Mouse (Mus musculus) naive thymus-derived CD4-positive, alpha-beta T cell, adult 2 months (primary cell): ENCODE measurements around the gene Smyd1.
A peak's percentile ranks its signal among the peaks of the same experiment; 100 is the strongest.

Experiments
- DNase-seq: peaks from one replicate; pipeline ENCODE4 v3.0.0-alpha.2; 2011; ENCODE audit warnings: low read depth

The Smyd1 gene

DNA sequence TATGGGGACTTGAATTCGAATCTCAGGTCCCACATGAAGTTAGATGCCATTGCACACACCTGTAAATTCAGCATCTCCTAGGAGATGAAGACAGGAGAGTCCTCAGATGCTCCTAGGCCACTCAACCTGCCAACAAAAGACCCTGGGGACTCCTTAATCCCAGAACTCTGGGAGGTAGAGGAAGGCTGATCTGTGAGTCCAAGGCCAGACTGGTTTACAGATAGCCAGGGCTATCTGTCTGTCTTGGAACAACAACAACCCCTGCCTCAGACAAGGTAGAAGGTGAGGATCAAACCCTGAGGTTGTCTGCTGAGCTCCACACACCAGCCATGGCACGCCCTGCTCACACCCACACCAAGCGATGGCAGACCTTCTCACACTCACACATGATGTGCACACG, 62.9 kb downstream of the Smyd1 start:
- no peak for DNase-seq

DNA sequence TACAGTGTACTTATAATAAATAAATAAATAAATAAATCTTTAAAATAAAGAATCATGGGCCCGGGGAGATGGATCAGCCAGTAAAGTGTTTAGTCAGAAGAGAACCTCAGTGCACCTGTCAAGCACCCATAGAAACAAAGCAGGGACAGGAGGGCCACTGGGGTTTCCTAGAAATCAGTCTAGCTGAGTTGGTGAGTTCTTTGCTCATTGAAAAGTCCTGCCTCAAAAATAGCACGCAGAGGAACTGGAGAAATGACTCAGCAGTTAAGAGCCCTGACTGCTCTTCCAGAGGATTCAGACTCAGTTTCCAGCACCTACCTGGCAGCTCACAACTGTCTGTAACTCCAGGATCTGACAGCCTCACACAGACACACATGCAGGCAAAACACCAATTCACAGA, 63.5 kb downstream of the Smyd1 start:
- DNase-seq: no peak

DNA sequence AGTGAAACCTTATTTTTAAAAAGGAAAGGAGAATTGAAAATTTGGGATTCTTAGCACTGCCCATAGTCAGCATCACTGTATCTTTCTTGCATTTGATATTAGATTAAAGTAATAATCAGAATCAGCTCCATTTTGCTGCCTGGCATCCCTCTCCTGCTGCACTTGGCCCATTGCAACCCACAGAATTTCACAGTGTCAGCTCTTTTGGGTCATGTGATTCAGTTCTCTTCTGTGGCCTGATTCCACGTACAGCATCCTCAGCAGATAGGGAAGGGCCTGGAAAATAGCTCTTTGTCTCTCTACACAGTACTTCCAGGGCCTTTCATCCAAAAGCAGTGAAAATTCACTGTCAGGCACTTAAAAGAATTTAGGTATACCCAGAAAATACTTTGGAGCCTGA, 64.7 kb downstream of the Smyd1 start:
- DNase-seq: no peak

DNA sequence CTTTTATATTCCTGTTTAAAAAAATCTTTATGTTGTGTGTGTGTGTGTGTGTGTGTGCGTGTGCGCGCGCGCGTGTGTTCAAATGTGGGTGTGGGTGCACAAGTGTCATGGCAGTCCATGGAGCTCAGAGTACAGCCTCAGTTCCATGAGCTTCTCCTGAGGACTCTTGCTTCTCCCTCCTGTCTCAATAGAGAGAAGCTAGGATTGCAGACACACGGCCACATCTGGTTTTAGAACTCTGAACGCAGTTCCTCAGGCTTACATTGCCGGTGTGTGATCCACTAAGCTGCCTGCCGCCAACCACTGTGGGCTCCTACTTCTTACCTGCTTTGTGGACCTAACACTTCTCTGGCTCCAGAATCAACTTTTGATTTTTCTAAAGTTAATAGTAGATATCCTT, 65.9 kb downstream of the Smyd1 start:
- DNase-seq: no peak

DNA sequence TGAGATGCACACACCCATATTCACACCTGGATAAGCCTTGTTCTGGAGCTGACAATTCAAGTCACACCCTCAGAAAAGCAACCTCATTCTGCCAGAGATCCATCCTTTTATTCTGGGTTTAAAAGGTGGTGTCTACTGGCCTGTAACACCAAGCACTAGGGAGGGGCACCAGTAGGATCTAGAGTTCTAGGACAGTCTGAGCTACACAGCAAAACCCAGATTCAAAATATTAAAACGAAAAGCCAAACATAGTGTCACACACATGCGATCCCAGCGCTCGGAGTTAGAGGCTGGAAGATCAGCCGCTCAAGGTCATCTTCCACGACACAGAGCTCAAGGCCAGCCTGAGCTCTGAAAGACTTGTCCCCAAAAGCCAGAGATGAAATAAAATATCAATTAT, 67.6 kb downstream of the Smyd1 start:
- no peak for DNase-seq

DNA sequence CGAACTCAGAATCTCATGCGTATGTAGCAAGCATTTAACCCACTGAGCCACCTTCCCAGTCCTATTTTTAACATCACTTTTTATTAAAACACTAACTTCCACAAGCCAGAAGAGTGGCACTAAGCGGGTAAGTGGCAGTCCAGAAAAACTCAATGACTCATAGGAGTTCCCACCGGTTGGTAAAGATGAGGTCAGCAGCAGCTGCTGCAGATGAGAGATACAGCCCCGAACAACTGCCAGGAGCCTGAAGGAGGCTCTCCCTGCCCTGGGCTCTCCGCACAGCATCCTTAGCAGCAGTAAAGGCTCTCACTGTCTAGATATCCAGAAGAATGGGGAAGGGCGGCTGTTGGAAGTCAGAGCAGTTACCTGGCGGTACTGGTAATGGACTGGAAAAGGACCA, 71.1 kb downstream of the Smyd1 start:
- DNase-seq: no peak

DNA sequence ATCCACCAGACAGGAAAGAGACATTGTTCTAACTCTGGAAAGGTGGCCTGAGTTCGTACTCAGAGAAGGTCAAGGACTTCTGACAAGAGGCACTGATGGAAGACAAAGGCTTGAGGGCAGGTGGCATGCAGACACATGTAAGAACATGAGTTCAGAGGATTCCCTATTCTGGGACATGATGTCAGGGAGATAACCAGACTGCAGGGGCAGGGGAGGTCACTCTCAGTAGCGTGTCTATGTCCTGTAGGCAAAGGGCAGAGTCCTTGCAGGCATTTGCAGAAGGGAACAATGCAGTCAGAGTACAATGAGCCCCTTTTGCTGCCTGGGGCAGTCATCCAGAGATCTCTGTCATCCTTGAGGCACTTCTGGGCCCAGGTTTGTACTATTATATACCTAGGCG, 72.4 kb downstream of the Smyd1 start:
- no peak for DNase-seq

DNA sequence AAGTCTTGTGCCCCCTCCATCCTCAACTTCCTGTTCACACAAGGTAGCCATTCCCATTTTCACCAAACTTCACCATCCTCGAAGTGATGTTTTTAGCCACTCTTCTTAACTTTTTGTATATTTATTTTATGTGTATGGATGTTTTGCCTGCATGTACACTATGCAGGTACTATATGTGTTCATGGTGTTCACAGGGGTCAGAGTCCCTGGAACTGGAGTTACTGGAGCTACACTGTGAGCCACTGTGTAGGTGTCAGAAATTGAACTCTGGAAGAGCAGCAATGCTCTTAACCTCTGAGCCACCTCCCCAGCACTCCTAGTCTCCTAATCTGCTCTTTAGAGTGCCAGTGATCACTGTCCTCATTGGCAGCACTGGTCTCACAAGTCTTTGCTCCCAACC, 73.6 kb downstream of the Smyd1 start:
- no peak for DNase-seq

DNA sequence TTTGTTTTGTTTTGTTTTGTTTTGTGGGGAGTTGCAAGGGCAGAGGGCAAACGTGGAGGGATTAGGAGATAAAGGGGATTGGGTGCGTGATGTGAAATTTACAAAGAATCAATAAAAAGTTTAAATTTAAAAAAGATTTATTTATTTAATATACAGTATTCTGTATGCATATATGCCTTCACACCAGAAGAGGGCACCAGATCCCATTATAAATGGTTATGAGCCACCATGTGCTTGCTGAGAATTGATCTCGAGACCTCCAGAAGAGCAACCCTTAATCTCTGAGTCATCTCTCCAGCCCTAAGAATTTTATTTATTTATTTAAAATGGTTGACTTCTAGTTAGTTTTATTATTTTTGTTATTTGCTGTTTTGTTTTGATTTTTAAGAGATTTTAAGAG, 78.8 kb downstream of the Smyd1 start:
- no peak for DNase-seq

DNA sequence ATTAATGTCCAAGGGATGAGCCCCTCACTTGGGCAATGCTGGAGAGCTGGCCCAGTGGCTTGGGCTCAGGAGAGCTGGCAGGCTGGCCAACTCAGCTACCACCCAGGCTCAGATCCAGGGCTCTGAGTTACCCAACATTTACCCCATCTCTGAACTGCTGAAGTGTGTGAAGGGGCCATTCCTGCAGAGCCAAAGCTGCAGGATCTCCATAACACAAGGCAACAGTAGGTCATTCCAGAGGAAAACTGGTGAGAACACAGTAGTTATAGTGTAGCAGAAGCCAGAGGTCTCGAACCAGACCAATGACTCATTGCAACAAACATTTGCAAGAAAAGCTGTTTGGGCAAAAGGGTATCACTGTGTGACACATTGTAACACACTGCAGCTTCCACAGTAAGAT, 79.2 kb downstream of the Smyd1 start:
- no peak for DNase-seq

DNA sequence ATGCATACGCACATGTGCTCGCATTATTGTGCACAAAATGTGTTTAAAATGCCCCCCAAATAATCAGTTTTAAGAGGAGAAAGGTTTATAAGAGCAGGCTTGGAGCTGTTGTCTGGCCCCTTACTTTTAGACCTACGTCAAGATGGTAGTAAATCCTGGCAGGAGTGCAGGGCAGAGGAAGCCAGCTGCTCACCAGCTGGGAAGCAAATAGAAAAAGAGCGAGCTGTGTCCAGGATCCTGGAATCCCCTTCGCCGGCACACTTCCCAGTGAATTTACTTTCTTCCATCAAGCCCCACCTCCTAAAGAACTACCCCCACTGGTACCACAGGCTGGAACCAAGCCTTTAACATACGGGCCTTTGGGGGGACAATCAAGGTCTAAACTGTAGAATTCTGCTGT, 81.2 kb downstream of the Smyd1 start:
- no peak for DNase-seq

DNA sequence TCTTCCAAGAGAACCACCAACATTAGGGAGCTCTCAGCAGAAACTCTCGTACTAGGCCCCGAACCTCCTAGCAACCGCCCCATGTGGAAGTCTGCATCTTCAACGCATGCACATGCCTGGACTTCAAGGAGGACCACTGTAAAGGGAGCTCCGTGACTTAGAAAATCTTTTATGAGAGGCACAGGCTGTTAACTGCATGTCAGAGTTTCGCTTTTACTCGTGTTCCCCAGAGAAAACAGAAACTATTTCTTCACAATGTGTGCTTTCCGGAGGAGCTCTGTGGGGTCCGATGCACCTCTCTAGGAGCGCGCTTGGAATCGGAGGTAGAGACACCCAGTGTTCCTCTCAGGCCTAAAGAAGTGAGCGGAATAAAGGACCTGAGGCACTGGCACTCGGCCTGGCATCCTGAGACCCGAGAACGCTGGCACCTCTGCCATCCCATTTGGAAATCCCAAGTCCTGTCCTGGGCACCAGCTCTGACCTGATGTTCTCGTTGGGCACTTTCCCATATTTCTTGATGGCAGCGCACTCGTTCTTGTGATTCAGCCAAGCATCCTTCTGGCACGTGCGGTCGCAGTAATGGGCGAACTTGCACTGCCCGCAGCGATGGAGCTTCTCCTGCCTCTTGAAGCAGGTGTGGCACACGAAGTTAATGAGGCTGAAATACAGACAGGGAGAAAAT, 82.8 kb downstream of the Smyd1 start:
- DNase-seq: no peak

DNA sequence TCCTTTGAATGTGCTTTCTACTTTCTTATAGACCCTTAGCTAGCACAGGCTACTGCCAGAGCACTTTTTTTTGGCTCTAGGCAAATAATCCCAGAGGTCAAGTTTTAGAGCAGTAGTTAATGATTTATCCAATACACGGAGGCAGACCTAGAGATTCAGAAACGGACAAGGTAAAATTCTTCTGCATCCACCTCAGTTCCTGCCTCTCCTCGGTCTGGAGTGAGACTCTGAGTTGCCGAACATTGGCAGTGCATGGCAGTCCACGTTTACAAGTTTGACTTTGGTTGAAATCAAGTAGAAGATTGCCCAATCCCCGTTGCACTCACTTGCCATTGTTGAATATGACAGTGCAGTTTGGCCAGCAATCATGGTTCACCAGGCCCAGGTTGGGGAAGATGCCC, 85.0 kb downstream of the Smyd1 start:
- DNase-seq: no peak

DNA sequence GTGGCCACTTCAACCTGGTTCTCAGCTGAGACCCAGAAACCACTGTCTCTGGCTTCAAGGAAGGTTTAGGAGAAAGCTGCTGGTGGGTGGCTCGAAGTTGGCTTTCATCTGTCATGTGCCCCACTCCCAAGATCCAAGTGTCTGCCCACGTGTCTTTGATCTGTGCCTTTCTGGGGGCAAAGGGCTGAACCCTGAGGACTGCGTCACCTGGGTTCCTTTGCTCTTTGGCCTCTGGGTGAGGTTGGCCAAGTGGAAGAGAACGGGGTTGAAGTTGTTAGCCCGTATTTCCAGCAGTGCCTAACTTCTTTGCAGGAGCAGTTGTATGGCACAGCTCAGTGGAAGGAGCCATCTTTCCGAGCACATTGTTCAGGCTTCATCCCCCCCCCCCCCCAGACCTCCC, 85.5 kb downstream of the Smyd1 start:
- no peak for DNase-seq

DNA sequence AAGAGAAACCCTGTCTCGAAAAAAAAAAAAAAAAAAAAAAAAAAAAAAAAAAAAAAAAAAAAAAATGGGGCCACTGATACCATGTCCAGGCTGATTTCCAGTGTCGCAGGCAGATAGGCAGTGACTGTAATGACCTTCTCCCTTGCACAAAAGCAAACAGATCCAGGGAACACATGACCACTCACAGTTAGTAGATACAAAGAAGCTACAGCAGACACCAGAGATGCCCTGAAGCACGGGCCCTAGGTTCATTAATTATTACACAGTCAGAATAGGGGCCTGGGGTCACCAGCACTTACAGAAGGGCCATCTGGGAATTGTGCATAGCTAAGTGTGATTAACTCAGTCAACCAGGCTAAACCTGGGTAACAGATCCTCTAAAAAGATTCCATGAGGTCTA, 86.1 kb downstream of the Smyd1 start:
- no peak for DNase-seq

DNA sequence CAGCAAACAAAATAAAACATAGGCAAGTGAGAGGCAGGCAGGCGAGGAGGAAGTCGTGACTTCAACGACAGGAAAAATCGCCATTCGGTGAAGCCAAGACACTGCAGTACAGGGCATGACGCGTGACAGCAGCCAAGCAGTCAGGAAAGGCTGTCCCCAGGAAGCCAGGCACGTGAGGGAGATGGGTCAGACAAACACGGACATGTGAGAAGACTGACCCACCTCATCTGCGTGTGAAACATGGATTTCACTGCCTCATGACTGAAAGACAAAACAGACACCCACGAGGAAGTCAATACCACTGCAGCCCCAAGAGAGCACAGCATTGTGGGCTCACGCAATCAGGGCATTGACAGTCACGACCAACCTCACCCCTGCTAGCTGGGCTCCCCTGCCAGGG, 86.9 kb downstream of the Smyd1 start:
- DNase-seq: no peak

DNA sequence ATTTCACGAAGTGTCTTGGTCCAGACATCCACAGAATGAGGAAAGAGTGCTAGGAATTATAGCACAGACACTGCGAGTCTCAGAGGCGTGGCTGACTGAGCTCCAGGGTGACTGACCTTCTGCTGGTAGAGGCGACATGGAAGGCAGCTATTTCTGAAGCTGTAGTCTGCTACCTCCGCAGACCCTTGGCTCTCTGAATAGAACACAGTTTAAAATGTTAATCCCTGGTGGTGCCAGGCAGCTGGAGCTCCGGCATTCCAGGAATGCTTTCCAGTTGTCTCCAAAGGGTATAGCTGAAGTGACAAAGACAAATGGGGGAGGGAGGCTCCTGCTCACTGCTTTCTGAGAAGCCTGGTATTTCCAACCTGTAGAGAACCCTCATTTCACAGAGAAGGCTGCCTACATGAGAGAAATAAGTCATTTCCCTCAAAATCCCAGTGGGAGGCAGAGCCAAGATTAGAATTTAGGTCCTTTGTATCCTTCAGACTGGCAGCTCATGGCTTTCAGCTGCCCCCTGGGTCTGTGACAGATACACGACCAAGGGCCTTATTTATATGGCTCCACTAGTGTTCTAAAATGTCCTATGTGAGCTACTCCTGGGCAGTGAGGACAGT, 94.8 kb downstream of the Smyd1 start:
- DNase-seq: no peak

DNA sequence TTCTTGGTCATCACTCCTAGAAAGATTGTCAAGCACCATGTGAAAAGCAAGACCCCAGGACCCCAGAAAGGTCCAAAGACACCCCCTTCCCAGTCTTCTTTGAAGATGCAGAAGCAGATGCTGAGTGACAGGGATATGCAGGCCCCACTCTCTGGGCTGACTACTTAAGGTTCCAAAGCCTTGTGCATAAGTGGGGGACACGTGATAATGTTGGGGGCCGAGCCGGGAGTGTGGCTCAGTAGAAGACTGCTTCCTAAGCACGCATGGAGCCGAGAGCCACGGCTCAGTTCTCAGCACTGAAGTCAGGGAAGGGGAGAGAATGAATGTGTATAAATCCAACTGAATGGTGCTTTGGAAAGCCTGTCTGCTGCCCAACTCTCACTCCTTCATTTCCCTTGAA, 95.5 kb downstream of the Smyd1 start:
- no peak for DNase-seq

DNA sequence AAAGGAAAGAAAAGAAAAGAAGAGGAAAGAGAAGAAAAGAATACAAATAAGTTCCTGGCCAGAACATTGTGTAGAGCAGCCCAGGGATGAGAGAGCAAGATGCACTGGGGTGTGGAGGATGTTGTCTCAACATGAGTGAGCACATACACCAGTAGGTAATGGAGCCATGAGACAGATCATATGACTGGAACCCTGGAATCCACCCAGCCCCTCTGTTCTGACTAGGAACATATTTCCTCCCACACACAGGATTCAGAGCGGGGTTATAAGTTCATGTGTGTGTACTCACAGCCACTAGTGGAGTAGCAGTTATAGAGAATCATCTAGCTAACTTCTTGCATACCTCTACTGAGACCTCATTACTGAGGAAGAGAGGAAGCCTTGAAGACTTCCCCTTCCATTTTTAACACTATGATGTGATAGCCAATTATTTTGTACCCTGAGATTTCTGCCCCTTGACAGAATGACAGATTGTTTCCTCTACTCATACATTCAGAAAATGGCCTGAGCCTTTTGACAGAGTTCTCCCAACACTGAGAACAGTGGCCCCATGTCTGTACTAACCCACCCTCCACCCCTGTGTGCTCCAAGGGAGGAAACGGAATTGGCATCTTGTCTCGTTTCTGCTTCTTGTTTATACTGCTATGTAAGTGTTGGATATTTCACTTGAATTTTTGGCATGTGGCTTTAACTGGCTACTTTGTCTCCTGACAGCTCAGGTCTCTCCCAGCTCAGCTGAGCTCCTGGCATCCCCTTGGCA, 97.7 kb downstream of the Smyd1 start:
- DNase-seq: no peak

DNA sequence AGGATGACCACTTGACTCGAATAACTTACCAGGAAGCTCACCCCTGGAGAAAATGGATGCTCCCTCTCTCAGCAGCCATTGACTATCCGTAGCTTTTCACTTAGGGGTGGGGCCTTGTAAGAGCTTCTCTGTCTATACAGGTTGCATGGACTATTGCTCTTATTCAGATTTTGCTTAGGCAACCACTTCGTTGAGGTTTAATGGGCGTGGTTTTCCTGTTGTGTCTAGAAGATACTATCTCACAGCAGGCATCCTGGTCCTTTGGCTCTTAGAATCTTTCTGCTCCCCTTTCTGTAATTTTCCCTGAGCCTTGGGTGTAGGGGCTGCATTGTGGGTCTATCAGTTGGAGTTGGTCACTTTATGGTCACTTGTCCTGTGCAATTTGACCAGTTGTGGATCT, 100.5 kb downstream of the Smyd1 start:
- peak; percentile 7 for DNase-seq

DNA sequence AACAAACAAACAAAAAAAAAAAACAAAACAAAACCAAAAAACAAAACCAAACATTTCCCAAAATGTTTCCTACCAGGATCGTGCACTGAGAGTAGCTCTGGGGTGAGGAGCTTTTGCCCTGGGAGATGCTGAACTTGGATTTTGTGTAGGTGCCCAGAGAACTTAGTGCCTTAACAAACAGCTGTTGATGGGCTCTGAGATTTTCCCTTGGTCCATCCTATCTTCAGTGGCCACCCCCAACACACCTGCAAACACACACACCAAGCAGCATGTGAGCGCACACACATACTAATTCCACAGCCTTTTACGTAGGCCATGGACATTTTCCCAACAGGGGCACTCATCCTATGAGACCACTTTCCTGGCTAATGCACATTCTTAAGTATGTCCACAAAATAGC, 109.6 kb downstream of the Smyd1 start:
- DNase-seq: no peak

DNA sequence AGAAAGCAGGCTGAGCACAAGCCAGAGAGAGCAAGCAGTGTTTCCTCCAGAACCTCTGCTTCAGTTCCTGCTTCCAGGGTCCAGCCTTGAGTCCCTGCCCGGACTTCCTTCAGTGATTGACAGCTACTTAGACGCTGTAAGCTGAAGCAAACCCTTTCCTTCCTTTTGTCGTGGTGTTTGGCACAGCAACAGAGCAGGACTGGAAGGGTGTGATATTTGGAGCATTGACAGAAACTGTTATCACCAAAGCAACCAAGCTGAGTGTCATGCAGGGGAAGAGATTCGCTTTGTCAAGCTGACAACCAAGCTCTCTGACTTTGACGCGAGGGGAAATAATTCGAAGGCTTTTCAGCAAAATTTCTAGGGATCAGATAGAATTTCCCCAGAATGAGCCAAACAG, 110.1 kb downstream of the Smyd1 start:
- DNase-seq: no peak

DNA sequence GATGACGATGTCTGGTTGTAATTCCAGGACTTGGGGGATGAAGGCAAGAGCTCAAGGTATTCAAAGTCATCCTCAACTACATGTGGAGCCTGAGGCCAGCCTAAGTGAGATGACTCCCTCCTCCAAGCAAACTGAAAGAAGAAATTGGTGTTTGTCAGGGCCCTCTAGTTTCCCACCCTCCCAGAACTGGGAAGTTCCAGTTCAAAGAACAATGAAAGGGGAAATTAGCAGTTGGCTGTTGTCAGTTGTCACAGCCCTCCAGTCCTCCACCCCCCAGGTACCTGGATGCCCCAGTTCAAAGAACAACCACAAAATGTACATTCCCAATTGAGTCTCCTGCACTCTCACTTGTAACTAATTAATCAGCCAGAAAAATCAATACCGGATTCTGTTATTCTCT, 113.3 kb downstream of the Smyd1 start:
- DNase-seq: no peak

DNA sequence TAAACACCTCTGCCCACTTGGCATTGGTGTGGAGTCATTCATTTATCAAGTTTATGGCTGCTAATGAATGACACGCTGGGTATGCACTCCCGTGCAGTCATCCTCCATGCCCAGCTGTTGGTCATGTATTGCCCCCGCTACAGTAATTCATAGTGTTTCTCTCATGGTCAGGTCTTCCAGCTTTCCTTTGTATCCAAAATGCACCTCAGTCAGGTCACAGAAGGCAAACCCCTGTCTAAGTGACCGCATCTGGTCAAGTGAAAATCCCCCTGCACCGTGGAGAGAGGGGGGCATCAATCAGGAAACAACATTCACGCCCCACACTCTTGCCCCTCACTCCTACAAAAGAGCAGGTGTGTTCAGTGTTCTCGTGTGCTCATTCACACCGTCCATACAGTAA, 117.9 kb downstream of the Smyd1 start:
- no peak for DNase-seq
